Mouse (Mus musculus) cerebellum, adult 9-11 months (tissue): ENCODE data around the gene Gm17622.

Source experiments
- DNase-seq: peaks from one replicate; pipeline ENCODE4 v3.0.0; 2022

Gene Gm17622

GRCm38 (mm10) chr13:96511262-96511661, 20.7 kb downstream of the Gm17622 start:
- DNase-seq = no peak

GRCm38 (mm10) chr13:96511893-96512292, 21.4 kb downstream of the Gm17622 start:
- DNase-seq = no peak

- no peak for DNase-seq
These were observed 23.8 kb downstream of the Gm17622 start for GRCm38 (mm10) chr13:96514154-96514942.

- DNase-seq = no peak
These were observed 25.7 kb downstream of the Gm17622 start for GRCm38 (mm10) chr13:96516249-96516648.

- DNase-seq = no peak
These were observed 26.8 kb downstream of the Gm17622 start for GRCm38 (mm10) chr13:96517335-96517734.

- no peak for DNase-seq
These were observed 30.8 kb downstream of the Gm17622 start for GRCm38 (mm10) chr13:96521294-96521693.

- DNase-seq = no peak
These were observed 36.5 kb downstream of the Gm17622 start for GRCm38 (mm10) chr13:96527022-96527421.

- no peak for DNase-seq
These were observed 37.3 kb downstream of the Gm17622 start for GRCm38 (mm10) chr13:96527856-96528255.

- DNase-seq = no peak
These were observed 38.2 kb downstream of the Gm17622 start for GRCm38 (mm10) chr13:96528776-96529175.

GRCm38 (mm10) chr13:96529542-96529941, 39.0 kb downstream of the Gm17622 start:
- DNase-seq = no peak

- DNase-seq = no peak
These were observed 39.5 kb downstream of the Gm17622 start for GRCm38 (mm10) chr13:96530064-96530463.

GRCm38 (mm10) chr13:96532176-96532575, 41.6 kb downstream of the Gm17622 start:
- DNase-seq = no peak

- no peak for DNase-seq
These were observed 43.2 kb downstream of the Gm17622 start for GRCm38 (mm10) chr13:96533742-96534141.

- DNase-seq = no peak
These were observed 46.5 kb downstream of the Gm17622 start for GRCm38 (mm10) chr13:96536821-96537572.

- DNase-seq = no peak
These were observed 47.6 kb downstream of the Gm17622 start for GRCm38 (mm10) chr13:96538103-96538502.
